Mouse (Mus musculus): Measurements from ENCODE around the gene Tapbp. TPM values are rescaled to one million over a fixed set of nuclear protein-coding genes. Genes with fewer than 3 reads are reported as not detected.

The Tapbp gene
- polyA plus RNA-seq, 1 experiment = 367 TPM

DNA sequence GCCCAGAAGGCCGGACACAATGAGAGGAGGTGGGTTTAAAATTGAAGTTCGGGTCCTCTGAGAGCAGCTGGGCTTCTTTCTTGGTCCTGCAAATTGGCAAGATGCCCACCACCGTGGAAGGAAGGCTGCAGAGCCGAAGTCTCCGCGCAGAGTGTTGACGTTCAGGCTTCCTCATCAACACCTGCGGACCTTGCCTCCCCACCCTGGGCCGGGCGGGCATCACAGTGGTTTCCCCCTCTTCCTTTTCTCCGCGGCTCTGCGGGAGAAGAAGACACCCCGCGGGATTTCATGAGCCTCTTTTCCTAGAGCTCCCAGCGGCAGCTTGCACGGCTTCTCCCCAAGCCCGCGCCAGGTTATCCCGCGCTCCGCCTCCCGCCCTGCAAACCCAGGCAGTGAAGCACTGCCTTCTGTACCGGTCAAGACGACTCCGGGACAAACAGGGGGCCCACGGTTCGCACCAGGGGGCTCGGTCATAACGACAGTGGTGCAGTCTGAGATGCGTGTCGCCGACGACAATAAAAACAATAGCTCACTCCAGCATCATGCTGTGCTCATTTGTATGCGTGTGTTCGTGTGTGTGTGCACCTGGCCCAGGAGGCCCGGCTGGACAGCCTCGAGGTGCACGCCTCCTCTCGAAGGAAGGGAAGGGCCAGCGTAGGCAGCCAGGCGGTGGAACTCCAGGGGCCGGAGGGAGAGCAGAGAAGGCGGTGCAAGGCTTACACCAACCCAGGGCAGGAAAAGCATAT lies 7.2 kb upstream of the Tapbp start:
- Histone ChIP-seq H3K27ac (ENCODE audit: insufficient read depth, low read depth, low read length) (peak overlapping the region; percentile 55), H3K4me3 (ENCODE audit: low read depth, low read length) (peak overlapping the region; percentile 61), H3K4me1 (ENCODE audit: control insufficient read depth, insufficient read depth, insufficient read length, low read length) (peaks cover 8% of the 10 kb centered on the region), H3K36me3 (ENCODE audit: control insufficient read depth, insufficient read depth, low read length) (peaks cover 22% of the 10 kb centered on the region), H3K27me3 (ENCODE audit: control insufficient read depth, insufficient read depth, low read length) (no peaks in the 10 kb centered on the region)
- TF ChIP-seq POLR2A (IDR thresholded peaks at IDR 0.05; ENCODE audit: low read depth, low read length) (no peak), CTCF (IDR thresholded peaks at IDR 0.05; ENCODE audit: extremely low read depth, insufficient read length, insufficient replicate concordance, low read depth, low read length) (no peak)
- under 1% methylated on average over 44 of the region's 44 CpGs for WGBS

DNA sequence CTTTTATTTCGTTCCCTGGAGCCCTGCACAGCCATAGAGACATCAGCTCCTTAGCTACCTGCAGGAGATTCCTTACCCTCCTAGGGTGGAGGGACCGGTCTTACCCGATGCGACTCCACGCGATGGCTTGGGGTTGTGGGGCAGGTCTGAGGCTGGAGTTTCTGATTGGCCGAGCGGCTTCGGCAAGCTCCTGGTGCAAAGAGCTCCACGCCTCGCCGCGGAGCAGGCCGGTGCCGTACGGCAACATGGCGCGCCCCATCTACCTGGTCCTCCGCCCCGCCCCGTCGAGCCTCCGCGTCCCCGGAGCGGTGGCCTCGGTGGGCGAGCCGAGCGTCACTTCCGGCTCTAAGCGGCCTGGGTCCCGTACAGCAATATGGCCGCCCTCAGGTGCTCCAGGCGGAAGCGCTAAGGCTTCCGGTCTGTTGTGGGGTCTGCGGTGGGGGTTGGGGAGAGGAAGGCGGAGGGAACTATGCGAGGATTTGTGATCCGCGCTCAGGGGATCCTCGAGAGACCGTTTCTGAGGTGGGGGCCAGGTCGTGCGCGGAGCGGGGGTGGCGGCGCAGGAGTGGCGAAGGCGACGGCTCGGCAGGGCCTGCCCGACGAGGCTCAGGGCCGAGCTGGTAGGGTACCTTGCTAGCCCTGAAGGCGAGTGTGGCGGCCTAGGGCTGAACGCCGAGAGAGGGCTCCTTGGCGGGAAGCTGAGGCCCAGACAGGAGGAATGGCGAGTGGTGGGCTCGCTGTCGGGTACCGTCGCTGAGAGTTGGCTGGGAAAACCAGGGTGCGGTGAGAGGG lies 6.4 kb upstream of the Tapbp start, which contains the start of gene Daxx:
Daxx (plus strand) TSS at position 338 of the 792 bp plus-strand sequence.
- Histone ChIP-seq H3K27ac (ENCODE audit: insufficient read depth, low read depth, low read length) (peak within 1 kb of the TSS; percentile 97), H3K36me3 (ENCODE audit: control insufficient read depth, insufficient read depth, low read length) (peaks cover 29% of the 10 kb centered on the region), H3K4me1 (ENCODE audit: control insufficient read depth, insufficient read depth, insufficient read length, low read length) (peaks cover 8% of the 10 kb centered on the region), H3K4me3 (ENCODE audit: low read depth, low read length) (peak within 1 kb of the TSS; percentile 85), H3K27me3 (ENCODE audit: control insufficient read depth, insufficient read depth, low read length) (no peaks in the 10 kb centered on the region)
- TF ChIP-seq CTCF (IDR thresholded peaks at IDR 0.05; ENCODE audit: extremely low read depth, insufficient read length, insufficient replicate concordance, low read depth, low read length) = no peak
- peak; percentile 41; the same call in 1 of the 2 replicates for TF ChIP-seq POLR2A (IDR thresholded peaks at IDR 0.05; ENCODE audit: low read depth, low read length)
- WGBS = 1% methylated on average over 68 of the region's 68 CpGs

DNA sequence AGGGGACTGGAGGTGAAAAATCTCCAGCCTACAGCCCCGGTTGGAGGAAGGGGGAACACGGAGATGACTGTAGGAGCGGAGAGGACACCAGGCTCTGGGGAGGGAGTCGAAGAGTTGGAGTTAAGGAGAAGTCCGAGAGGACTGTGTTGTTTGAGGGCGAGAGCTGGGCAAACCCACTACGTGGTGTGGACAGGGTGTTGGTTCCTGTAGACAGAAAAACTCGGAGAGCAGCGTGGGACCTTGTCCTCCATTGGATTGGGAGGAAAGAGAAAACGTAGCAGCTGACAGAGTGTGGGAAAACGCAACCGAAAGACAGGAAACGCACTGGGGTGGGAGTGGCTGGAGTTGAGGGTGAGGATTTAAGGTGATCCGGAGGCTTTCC lies 5.8 kb upstream of the Tapbp start:
- H3K36me3 ChIP-seq (ENCODE audit: control insufficient read depth, insufficient read depth, low read length) = peaks cover 33% of the 10 kb centered on the region
- under 1% methylated on average over 14 of the region's 14 CpGs for WGBS
- H3K27ac ChIP-seq (ENCODE audit: insufficient read depth, low read depth, low read length) = peak overlapping the region; percentile 97
- peak overlapping the region; percentile 85 for H3K4me3 ChIP-seq (ENCODE audit: low read depth, low read length)
- TF ChIP-seq POLR2A (IDR thresholded peaks at IDR 0.05; ENCODE audit: low read depth, low read length) (peak; percentile 43; the same call in 1 of the 2 replicates), CTCF (IDR thresholded peaks at IDR 0.05; ENCODE audit: extremely low read depth, insufficient read length, insufficient replicate concordance, low read depth, low read length) (no peak)
- no peaks in the 10 kb centered on the region for H3K27me3 ChIP-seq (ENCODE audit: control insufficient read depth, insufficient read depth, low read length)
- peaks cover 8% of the 10 kb centered on the region for H3K4me1 ChIP-seq (ENCODE audit: control insufficient read depth, insufficient read depth, insufficient read length, low read length)

DNA sequence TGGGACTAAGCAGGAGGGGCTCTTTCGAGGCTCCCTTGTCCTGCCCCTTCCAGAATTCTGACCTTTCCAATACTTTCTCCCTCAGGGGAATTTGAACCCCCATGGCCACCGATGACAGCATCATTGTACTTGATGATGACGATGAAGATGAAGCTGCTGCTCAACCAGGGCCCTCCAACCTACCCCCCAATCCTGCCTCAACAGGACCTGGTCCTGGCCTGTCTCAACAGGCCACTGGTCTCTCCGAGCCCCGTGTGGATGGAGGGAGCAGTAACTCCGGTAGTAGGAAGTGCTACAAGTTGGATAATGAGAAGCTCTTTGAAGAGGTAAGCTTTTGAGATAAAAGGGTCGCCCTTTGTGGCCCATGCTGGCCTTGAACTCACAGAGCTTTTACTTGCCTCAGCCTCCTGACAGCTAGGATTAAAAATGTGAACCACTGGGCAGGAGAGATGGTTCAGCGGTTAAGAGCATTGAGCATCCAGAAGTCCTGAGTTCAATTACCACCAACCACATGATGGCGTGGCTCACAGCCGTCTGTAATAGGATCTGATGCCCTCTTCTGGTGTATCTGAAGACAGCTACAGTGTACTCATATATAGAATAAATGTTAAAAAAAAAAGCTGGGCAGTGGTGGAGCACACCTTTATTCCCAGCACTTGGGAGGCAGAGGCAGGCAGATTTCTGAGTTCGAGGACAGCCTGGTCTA lies 5.2 kb upstream of the Tapbp start:
- TF ChIP-seq POLR2A (IDR thresholded peaks at IDR 0.05; ENCODE audit: low read depth, low read length) = no peak
- no peak for TF ChIP-seq CTCF (IDR thresholded peaks at IDR 0.05; ENCODE audit: extremely low read depth, insufficient read length, insufficient replicate concordance, low read depth, low read length)
- H3K27ac ChIP-seq (ENCODE audit: insufficient read depth, low read depth, low read length) = peak overlapping the region; percentile 97

DNA sequence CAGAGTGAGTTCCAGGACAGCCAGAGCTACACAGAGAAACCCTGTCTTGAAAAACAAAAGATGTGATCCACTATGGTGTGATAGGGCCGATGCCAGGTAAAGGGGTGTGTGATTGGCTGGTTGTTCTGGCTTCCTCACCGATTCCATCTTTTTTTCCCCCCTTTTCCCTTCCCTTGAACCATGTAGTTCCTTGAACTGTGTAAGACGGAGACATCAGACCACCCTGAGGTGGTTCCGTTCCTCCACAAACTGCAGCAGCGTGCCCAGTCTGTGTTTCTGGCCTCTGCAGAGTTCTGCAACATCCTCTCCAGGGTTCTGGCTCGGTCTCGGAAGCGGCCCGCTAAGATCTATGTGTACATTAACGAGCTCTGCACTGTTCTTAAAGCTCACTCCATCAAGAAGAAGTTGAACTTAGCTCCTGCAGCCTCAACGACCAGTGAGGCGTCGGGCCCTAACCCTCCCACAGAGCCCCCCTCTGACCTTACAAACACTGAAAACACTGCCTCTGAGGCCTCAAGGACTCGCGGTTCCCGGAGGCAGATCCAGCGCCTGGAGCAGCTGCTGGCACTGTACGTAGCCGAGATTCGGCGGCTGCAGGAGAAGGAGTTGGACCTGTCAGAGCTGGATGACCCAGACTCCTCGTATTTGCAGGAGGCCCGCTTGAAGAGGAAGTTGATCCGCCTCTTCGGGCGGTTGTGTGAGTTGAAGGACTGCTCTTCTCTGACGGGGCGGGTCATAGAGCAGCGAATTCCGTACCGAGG lies 4.5 kb upstream of the Tapbp start:
- Histone ChIP-seq H3K27ac (ENCODE audit: insufficient read depth, low read depth, low read length) (no peak overlapping the region), H3K36me3 (ENCODE audit: control insufficient read depth, insufficient read depth, low read length) (peaks cover 35% of the 10 kb centered on the region), H3K4me3 (ENCODE audit: low read depth, low read length) (no peak overlapping the region), H3K27me3 (ENCODE audit: control insufficient read depth, insufficient read depth, low read length) (no peaks in the 10 kb centered on the region), H3K4me1 (ENCODE audit: control insufficient read depth, insufficient read depth, insufficient read length, low read length) (peaks cover 10% of the 10 kb centered on the region)
- 92% methylated on average over 31 of the region's 31 CpGs for whole genome bisulfite sequencing
- no peak for TF ChIP-seq POLR2A (IDR thresholded peaks at IDR 0.05; ENCODE audit: low read depth, low read length)
- TF ChIP-seq CTCF (IDR thresholded peaks at IDR 0.05; ENCODE audit: extremely low read depth, insufficient read length, insufficient replicate concordance, low read depth, low read length) = peak; percentile 14; the same call in 1 of the 2 replicates

More for the DNA sequence above, 5.2 kb upstream of the Tapbp start:
- no peaks in the 10 kb centered on the region for H3K27me3 ChIP-seq (ENCODE audit: control insufficient read depth, insufficient read depth, low read length)
- WGBS = 33% methylated on average over 11 of the region's 11 CpGs
- peaks cover 35% of the 10 kb centered on the region for H3K36me3 ChIP-seq (ENCODE audit: control insufficient read depth, insufficient read depth, low read length)
- peak overlapping the region; percentile 85 for H3K4me3 ChIP-seq (ENCODE audit: low read depth, low read length)
- H3K4me1 ChIP-seq (ENCODE audit: control insufficient read depth, insufficient read depth, insufficient read length, low read length) = peaks cover 10% of the 10 kb centered on the region

DNA sequence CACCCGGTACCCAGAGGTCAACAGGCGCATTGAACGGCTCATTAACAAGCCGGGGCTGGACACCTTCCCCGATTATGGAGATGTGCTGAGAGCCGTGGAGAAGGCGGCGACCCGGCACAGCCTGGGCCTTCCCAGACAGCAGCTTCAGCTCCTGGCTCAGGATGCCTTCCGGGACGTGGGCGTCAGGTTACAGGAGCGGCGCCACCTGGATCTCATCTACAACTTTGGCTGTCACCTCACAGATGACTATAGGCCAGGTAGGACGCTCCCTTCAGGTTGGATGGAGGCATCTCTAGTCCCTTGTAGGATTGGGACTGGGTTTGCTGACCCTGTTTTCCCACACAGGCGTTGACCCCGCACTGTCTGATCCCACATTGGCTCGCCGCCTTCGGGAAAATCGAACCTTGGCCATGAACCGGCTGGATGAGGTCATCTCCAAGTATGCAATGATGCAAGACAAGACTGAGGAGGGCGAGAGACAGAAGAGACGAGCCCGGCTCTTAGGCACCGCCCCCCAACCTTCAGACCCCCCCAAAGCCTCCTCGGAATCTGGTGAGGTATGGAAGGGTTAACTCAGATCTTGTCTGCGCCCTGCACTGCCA lies 3.8 kb upstream of the Tapbp start:
- TF ChIP-seq CTCF (IDR thresholded peaks at IDR 0.05; ENCODE audit: extremely low read depth, insufficient read length, insufficient replicate concordance, low read depth, low read length) = no peak
- no peak for TF ChIP-seq POLR2A (IDR thresholded peaks at IDR 0.05; ENCODE audit: low read depth, low read length)
- Histone ChIP-seq H3K4me1 (ENCODE audit: control insufficient read depth, insufficient read depth, insufficient read length, low read length) (peaks cover 13% of the 10 kb centered on the region), H3K4me3 (ENCODE audit: low read depth, low read length) (no peak overlapping the region), H3K27ac (ENCODE audit: insufficient read depth, low read depth, low read length) (no peak overlapping the region), H3K27me3 (ENCODE audit: control insufficient read depth, insufficient read depth, low read length) (no peaks in the 10 kb centered on the region), H3K36me3 (ENCODE audit: control insufficient read depth, insufficient read depth, low read length) (peaks cover 35% of the 10 kb centered on the region)
- whole genome bisulfite sequencing = 89% methylated on average over 28 of the region's 28 CpGs
